Mouse (Mus musculus) bone marrow, adult 2 months (tissue): ENCODE measurements around the gene Snapin. TPM values are rescaled to one million over a fixed set of nuclear protein-coding genes. Genes with fewer than 3 reads are reported as not detected.

Source experiments
- H3K27ac ChIP-seq: fragments of 200-500 bp; 2 replicates; pipeline ENCODE4 v1.5.1; 2012; ENCODE audit warnings: low read depth, mild to moderate bottlenecking, control low read depth, inconsistent platforms, low read length; ENCODE audit not compliant: control insufficient read depth, poor library complexity, insufficient read depth
- H3K4me1 ChIP-seq: fragments of 200-500 bp; 2 replicates; pipeline ENCODE4 v1.6.1; 2011; ENCODE audit warnings: low read length; ENCODE audit not compliant: control insufficient read depth, insufficient read depth
- H3K4me3 ChIP-seq: fragments of 200-500 bp; replicated peaks from 2 replicates; pipeline ENCODE3; 2011; ENCODE audit warnings: mild to moderate bottlenecking, low read depth, low read length, control low read depth; ENCODE audit not compliant: control insufficient read depth
- CTCF ChIP-seq: fragments of 200-500 bp; IDR thresholded peaks from 2 replicates; pipeline ENCODE4 v1.5.1; 2011; ENCODE audit warnings: low read length, control low read depth; ENCODE audit not compliant: control insufficient read depth, insufficient read depth
- POLR2A ChIP-seq: fragments of 200-500 bp; IDR thresholded peaks from 2 replicates; pipeline ENCODE4 v1.6.1; 2011; ENCODE audit warnings: low read depth, mild to moderate bottlenecking, control low read depth, low read length, borderline replicate concordance; ENCODE audit not compliant: control insufficient read depth
- WGBS: fragments of 180-500 bp; shearing (Covaris S2); methylation state at CpG from one replicate; pipeline ENCODE4 v1.1.7; 2018; 5-methylcytosine and 5-hydroxymethylcytosine counted together
- polyA plus RNA-seq: library from polyadenylated mRNA; stranded (reverse); fragments of >200 nt; gene quantifications from 2 replicates; pipeline ENCODE4 v1.2.4, GENCODE M21; 2011; ENCODE audit warnings: low replicate concordance; ENCODE audit not compliant: missing spikeins, insufficient read depth, insufficient read length

The Snapin gene
- polyA plus RNA-seq, 1 experiment = 22.4 TPM

DNA sequence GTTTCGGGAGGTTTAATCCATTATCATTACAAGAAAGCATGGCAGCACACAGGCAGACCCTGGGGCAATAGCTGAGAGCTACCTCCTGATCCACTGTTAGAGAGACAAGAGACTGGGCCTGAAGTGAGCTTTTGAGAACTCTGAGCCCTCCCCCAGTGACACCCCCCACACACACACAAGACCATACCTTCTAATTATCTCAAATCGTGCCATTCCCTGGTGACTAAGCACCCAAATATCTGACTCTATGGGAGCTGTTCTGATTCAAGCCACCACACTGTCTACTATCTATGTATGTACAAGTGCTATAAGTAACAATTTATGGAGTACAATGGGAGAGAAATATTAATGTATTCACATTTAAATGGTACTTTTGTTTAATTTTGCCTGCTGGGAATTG is 50.1 kb downstream of the Snapin start:
- Histone ChIP-seq H3K4me3 (no peak overlapping the region), H3K4me1 (no peaks in the 10 kb centered on the region), H3K27ac (no peak overlapping the region)
- WGBS = 82% methylated on average over 2 of the region's 2 CpGs
- TF ChIP-seq POLR2A (no peak), CTCF (no peak)

Other genes starting within 250 kb of the Snapin start
- not detected in 2 replicates for gene Creb3l4, start 247.5 kb downstream of the Snapin start, polyA plus RNA-seq
- 11.6 and 29.3 TPM in 2 replicates for gene Slc39a1, start 242.9 kb downstream of the Snapin start, polyA plus RNA-seq
- 45.5 and 67.3 TPM in 2 replicates for gene Crtc2, start 236.9 kb downstream of the Snapin start, polyA plus RNA-seq
- 24.7 and 68.6 TPM in 2 replicates for gene Dennd4b, start 225.8 kb downstream of the Snapin start, polyA plus RNA-seq
- gene Gatad2b, start 197.9 kb downstream of the Snapin start, polyA plus RNA-seq = 13.9 and 17.5 TPM in 2 replicates
- 4.4 and 5.6 TPM in 2 replicates for gene Slc27a3, start 101.1 kb downstream of the Snapin start, polyA plus RNA-seq
- 7.1 and 21.2 TPM in 2 replicates for gene Ints3, start 57.4 kb downstream of the Snapin start, polyA plus RNA-seq
- 6.4 and 10.6 TPM in 2 replicates for gene Npr1, start 25.2 kb downstream of the Snapin start, polyA plus RNA-seq
- gene Ilf2, start 14.9 kb downstream of the Snapin start, polyA plus RNA-seq = 85.2 and 110 TPM in 2 replicates
- 74.1 and 92.0 TPM in 2 replicates for gene Chtop, start 18.5 kb upstream of the Snapin start, polyA plus RNA-seq
- gene S100a1, start 23.4 kb upstream of the Snapin start, polyA plus RNA-seq = 33.5 and 34.4 TPM in 2 replicates
- 60.0 and 93.3 TPM in 2 replicates for gene S100a13, start 23.4 kb upstream of the Snapin start, polyA plus RNA-seq
- gene S100a14, start 35.8 kb upstream of the Snapin start, polyA plus RNA-seq = not detected in 2 replicates
- gene S100a16, start 46.2 kb upstream of the Snapin start, polyA plus RNA-seq = 10.9 and 17.1 TPM in 2 replicates
- not detected in 2 replicates for gene S100a3, start 69.5 kb upstream of the Snapin start, polyA plus RNA-seq
- gene S100a2, start 99.2 kb upstream of the Snapin start, polyA plus RNA-seq = not detected in 2 replicates
- not detected in 2 replicates for gene Gm42674, start 110.9 kb upstream of the Snapin start, polyA plus RNA-seq
- 71.4 and 238 TPM in 2 replicates for gene S100a4, start 112.7 kb upstream of the Snapin start, polyA plus RNA-seq
- gene S100a5, start 117.5 kb upstream of the Snapin start, polyA plus RNA-seq = not detected in 2 replicates
- 391 and 969 TPM in 2 replicates for gene S100a6, start 121.8 kb upstream of the Snapin start, polyA plus RNA-seq
- gene S100a7a, start 163.0 kb upstream of the Snapin start, polyA plus RNA-seq = 1.0 TPM in 1 of 2 replicates, not detected in the other
- gene S100a8, start 177.9 kb upstream of the Snapin start, polyA plus RNA-seq = 4,508 and 18,334 TPM in 2 replicates
- gene S100a9, start 204.7 kb upstream of the Snapin start, polyA plus RNA-seq = 8,678 and 25,400 TPM in 2 replicates
- not detected in 2 replicates for gene Pglyrp4, start 235.9 kb upstream of the Snapin start, polyA plus RNA-seq